Mouse (Mus musculus) kidney, postnatal 10 days (tissue): ENCODE measurements around the gene Cpsf2.
"Not testable (repeated sequence)": the region's sequence is repeated elsewhere in the genome, so short reads cannot be mapped to it uniquely, and the experiment has no call there.

Experiments used
- DNase-seq: peaks from one replicate; pipeline ENCODE4 v3.0.0; 2021; ENCODE audit warnings: mixed read lengths

The Cpsf2 gene

GRCm38 (mm10) chr12:101975601-101976571 is at the start of gene Cpsf2:
TSS of gene Cpsf2 (plus strand) at chr12:101975988.
- DNase-seq, result peak; percentile 89

GRCm38 (mm10) chr12:101928423-101928822 is 47.4 kb upstream of the Cpsf2 start:
- DNase-seq, result no peak

GRCm38 (mm10) chr12:101935223-101935622 is 40.6 kb upstream of the Cpsf2 start:
- no peak for DNase-seq

- no peak for DNase-seq
These were observed 38.2 kb upstream of the Cpsf2 start for GRCm38 (mm10) chr12:101937572-101937971.

GRCm38 (mm10) chr12:101947986-101948385 is 27.8 kb upstream of the Cpsf2 start:
- no peak for DNase-seq

GRCm38 (mm10) chr12:101948801-101949200 is 27.0 kb upstream of the Cpsf2 start:
- DNase-seq, result peak; percentile 15

- DNase-seq, result not testable (repeated sequence)
These were observed 20.0 kb upstream of the Cpsf2 start for GRCm38 (mm10) chr12:101955821-101956220.

- DNase-seq, result no peak
These were observed 18.5 kb upstream of the Cpsf2 start for GRCm38 (mm10) chr12:101957079-101957941.

- peak; percentile 99 for DNase-seq
These were observed 17.7 kb upstream of the Cpsf2 start, which contains the start of gene Atxn3 for GRCm38 (mm10) chr12:101957942-101958544. TSS of gene Atxn3 (minus strand) at chr12:101958246.

GRCm38 (mm10) chr12:101958556-101958955 is 17.2 kb upstream of the Cpsf2 start:
- DNase-seq, result no peak

- not testable (repeated sequence) for DNase-seq
These were observed 16.6 kb upstream of the Cpsf2 start for GRCm38 (mm10) chr12:101958960-101959780.

- no peak for DNase-seq
These were observed 4.5 kb upstream of the Cpsf2 start for GRCm38 (mm10) chr12:101971311-101971710.

- no peak for DNase-seq
These were observed 3.6 kb upstream of the Cpsf2 start for GRCm38 (mm10) chr12:101972230-101972629.

- no peak for DNase-seq
These were observed 1.2 kb upstream of the Cpsf2 start for GRCm38 (mm10) chr12:101974571-101974970.

- DNase-seq, result no peak
These were observed 604 bp upstream of the Cpsf2 start for GRCm38 (mm10) chr12:101975167-101975600.

- DNase-seq, result no peak
These were observed 1.0 kb downstream of the Cpsf2 start for GRCm38 (mm10) chr12:101976651-101977403.

- no peak for DNase-seq
These were observed 1.7 kb downstream of the Cpsf2 start for GRCm38 (mm10) chr12:101977404-101977915.

GRCm38 (mm10) chr12:101978162-101978561 is 2.4 kb downstream of the Cpsf2 start:
- no peak for DNase-seq

- no peak for DNase-seq
These were observed 2.8 kb downstream of the Cpsf2 start for GRCm38 (mm10) chr12:101978588-101978987.

- DNase-seq, result no peak
These were observed 3.5 kb downstream of the Cpsf2 start for GRCm38 (mm10) chr12:101979213-101979750.

- DNase-seq, result no peak
These were observed 4.5 kb downstream of the Cpsf2 start for GRCm38 (mm10) chr12:101980266-101980665.
